Mouse (Mus musculus) kidney, embryonic 15.5 days (tissue): ENCODE measurements around the gene Mpst. TPM values are rescaled to one million over a fixed set of nuclear protein-coding genes. Genes with fewer than 3 reads are reported as not detected.
A peak's percentile ranks its signal among the peaks of the same experiment; 100 is the strongest.

ENCODE experiments used
- ATAC-seq: fragments of 200-750 bp; cut with Nextera tagmentation; replicated peaks from 2 replicates; pipeline ENCODE4 v1.8.0; 2017; ENCODE audit warnings: moderate TSS enrichment; ENCODE audit not compliant: low FRiP score
- H3K27ac ChIP-seq: fragments of 300-500 bp; sonication (generic); 2 replicates; pipeline ENCODE4 v1.5.1; 2015; ENCODE audit warnings: mild to moderate bottlenecking, inconsistent platforms
- H3K27me3 ChIP-seq: fragments of 300-500 bp; sonication (generic); 2 replicates; pipeline ENCODE4 v1.6.1; 2015; ENCODE audit warnings: inconsistent platforms
- H3K36me3 ChIP-seq: fragments of 300-500 bp; sonication (generic); 2 replicates; pipeline ENCODE4 v1.6.1; 2015; ENCODE audit warnings: inconsistent platforms
- H3K4me1 ChIP-seq: fragments of 300-500 bp; sonication (generic); 2 replicates; pipeline ENCODE4 v1.6.1; 2015; ENCODE audit warnings: inconsistent platforms
- H3K4me2 ChIP-seq: fragments of 300-500 bp; sonication (generic); 2 replicates; pipeline ENCODE4 v1.6.1; 2015; ENCODE audit warnings: moderate library complexity, mild to moderate bottlenecking, inconsistent platforms
- H3K4me3 ChIP-seq: fragments of 300-500 bp; sonication (generic); replicated peaks from 2 replicates; pipeline ENCODE4 v1.5.1; 2015; ENCODE audit warnings: mild to moderate bottlenecking, inconsistent platforms
- H3K9ac ChIP-seq: fragments of 300-500 bp; sonication (generic); 2 replicates; pipeline ENCODE4 v1.6.1; 2015; ENCODE audit warnings: mild to moderate bottlenecking, inconsistent platforms
- H3K9me3 ChIP-seq: fragments of 300-500 bp; sonication (generic); replicated peaks from 2 replicates; pipeline ENCODE4 v1.6.1; 2016; ENCODE audit warnings: inconsistent platforms
- WGBS: fragments of 180-500 bp; shearing (Covaris S2); methylation state at CpG from one replicate; pipeline ENCODE4 v1.1.7; 2015; ENCODE audit warnings: mixed read lengths; 5-methylcytosine and 5-hydroxymethylcytosine counted together
- polyA plus RNA-seq: library from polyadenylated mRNA; unstranded; fragments of >200 nt; fragmentation: Nextera tagmentation; extraction: Ambion mirVana; gene quantifications from 2 replicates; pipeline ENCODE4 v1.2.1, GENCODE M21; 2015

Mpst gene
- polyA plus RNA-seq, 1 experiment from 2014 or later: 3.3 TPM

DNA sequence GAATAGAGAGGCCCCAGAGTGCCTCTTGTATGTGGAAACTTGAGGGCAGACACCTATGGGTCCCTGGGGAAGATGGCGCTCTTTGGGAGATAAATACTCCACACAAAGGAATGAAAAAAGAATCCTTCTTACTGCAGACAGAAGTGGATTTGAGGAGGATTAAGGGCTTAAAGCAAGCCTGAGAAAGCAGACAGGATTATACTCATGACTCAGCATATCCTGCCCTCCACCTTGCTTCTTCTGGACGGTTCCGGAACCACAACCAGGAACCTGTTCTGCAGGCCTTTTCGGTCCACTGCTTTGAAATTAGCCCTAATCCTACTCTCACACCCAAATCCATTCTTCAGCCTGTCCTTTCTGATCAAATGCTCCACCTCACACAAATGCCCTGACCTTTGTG lies 24.1 kb upstream of the Mpst start:
- 92% methylated on average over 4 of the region's 4 CpGs for WGBS
- no peaks in the 10 kb centered on the region for H3K4me1 ChIP-seq

GRCm38 (mm10) chr15:78383450-78384219 lies 22.6 kb upstream of the Mpst start:
- Histone ChIP-seq H3K4me1 (no peaks in the 10 kb centered on the region), H3K9ac (no peak overlapping the region), H3K4me3 (no peak overlapping the region), H3K4me2 (no peak overlapping the region), H3K27me3 (no peaks in the 10 kb centered on the region), H3K36me3 (no peaks in the 10 kb centered on the region), H3K9me3 (no peaks in the 10 kb centered on the region), H3K27ac (no peak overlapping the region)
- WGBS: 81% methylated on average over 11 of the region's 11 CpGs
- ATAC-seq: no peak

More for the DNA sequence above, 24.1 kb upstream of the Mpst start:
- no peak overlapping the region for H3K4me2 ChIP-seq
- H3K27ac ChIP-seq: no peak overlapping the region
- H3K4me3 ChIP-seq: no peak overlapping the region
- no peaks in the 10 kb centered on the region for H3K27me3 ChIP-seq
- no peak for ATAC-seq
- H3K36me3 ChIP-seq: no peaks in the 10 kb centered on the region
- no peak overlapping the region for H3K9ac ChIP-seq
- no peaks in the 10 kb centered on the region for H3K9me3 ChIP-seq

GRCm38 (mm10) chr15:78384220-78385116 lies 21.7 kb upstream of the Mpst start:
- H3K4me3 ChIP-seq: no peak overlapping the region
- ATAC-seq: no peak
- no peak overlapping the region for H3K27ac ChIP-seq
- H3K4me1 ChIP-seq: no peaks in the 10 kb centered on the region
- no peaks in the 10 kb centered on the region for H3K27me3 ChIP-seq
- no peak overlapping the region for H3K9ac ChIP-seq
- 68% methylated on average over 7 of the region's 7 CpGs for WGBS
- H3K4me2 ChIP-seq: no peak overlapping the region
- H3K9me3 ChIP-seq: no peaks in the 10 kb centered on the region
- no peaks in the 10 kb centered on the region for H3K36me3 ChIP-seq

DNA sequence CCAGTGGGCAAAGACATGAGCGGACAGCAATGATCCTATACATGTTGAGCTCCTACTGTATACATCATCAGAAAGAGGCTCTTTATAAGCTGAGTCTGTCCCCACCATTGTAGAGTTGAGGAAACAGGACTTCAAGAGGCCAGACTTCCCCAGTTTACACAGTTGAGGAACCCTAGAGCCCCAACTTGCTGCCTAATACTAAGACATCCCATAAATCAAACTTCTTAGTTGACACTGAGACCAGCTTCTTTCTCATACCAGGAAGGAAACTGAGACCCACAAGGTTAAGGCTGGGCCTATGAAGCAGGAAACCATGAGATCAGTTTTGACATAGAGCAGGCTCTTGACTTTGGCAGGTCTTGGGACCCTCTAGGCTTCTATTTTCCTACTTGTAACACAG lies 20.7 kb upstream of the Mpst start:
- Histone ChIP-seq H3K9ac (no peak overlapping the region), H3K36me3 (no peaks in the 10 kb centered on the region), H3K4me3 (no peak overlapping the region), H3K9me3 (no peaks in the 10 kb centered on the region), H3K4me2 (no peak overlapping the region), H3K27ac (no peak overlapping the region), H3K4me1 (no peaks in the 10 kb centered on the region), H3K27me3 (no peaks in the 10 kb centered on the region)
- WGBS: 83% methylated on average over 1 of the region's 1 CpGs
- ATAC-seq: no peak

GRCm38 (mm10) chr15:78390855-78391254 lies 15.4 kb upstream of the Mpst start:
- no peaks in the 10 kb centered on the region for H3K9me3 ChIP-seq
- no peaks in the 10 kb centered on the region for H3K4me1 ChIP-seq
- WGBS: 83% methylated on average over 3 of the region's 3 CpGs
- H3K36me3 ChIP-seq: no peaks in the 10 kb centered on the region
- H3K27ac ChIP-seq: no peak overlapping the region
- H3K4me2 ChIP-seq: no peak overlapping the region
- no peaks in the 10 kb centered on the region for H3K27me3 ChIP-seq
- no peak for ATAC-seq
- no peak overlapping the region for H3K4me3 ChIP-seq
- H3K9ac ChIP-seq: no peak overlapping the region

DNA sequence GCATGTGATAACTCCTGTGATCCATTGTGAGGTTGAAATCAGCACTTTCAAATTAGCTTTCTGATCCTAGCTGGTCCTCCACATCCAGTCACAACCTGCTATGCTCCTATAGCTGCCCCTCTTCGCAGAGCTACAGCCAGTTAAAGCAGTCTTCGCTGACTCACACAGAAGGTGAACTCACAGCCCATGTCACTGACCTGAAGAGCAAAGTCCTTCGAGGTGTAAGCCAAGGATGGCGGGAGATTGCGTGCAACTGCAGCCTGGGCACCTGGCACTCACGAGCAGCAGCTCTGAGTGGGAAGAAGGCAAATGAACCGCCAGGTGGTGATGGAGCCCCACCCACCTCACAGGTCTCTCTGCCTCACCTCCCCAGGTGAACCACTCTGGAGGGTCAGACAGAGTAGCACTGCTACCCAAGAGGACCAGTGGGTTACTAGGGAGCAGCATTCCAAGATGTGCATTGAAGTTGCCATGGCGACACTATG lies 10.7 kb upstream of the Mpst start, which contains the start of gene Tex33:
TSS of gene Tex33 (minus strand) at position 435 of the 485 bp plus-strand sequence.
- Histone ChIP-seq H3K36me3 (no peaks in the 10 kb centered on the region), H3K4me3 (no peak within 1 kb of the TSS), H3K4me1 (no peaks in the 10 kb centered on the region), H3K27ac (no peak within 1 kb of the TSS), H3K9me3 (no peaks in the 10 kb centered on the region), H3K9ac (no peak within 1 kb of the TSS), H3K27me3 (no peaks in the 10 kb centered on the region), H3K4me2 (no peak within 1 kb of the TSS)
- WGBS: 84% methylated on average over 8 of the region's 8 CpGs
- no peak for ATAC-seq

- H3K4me2 ChIP-seq: no peak overlapping the region
These were observed 4.9 kb upstream of the Mpst start for GRCm38 (mm10) chr15:78401345-78401744.

DNA sequence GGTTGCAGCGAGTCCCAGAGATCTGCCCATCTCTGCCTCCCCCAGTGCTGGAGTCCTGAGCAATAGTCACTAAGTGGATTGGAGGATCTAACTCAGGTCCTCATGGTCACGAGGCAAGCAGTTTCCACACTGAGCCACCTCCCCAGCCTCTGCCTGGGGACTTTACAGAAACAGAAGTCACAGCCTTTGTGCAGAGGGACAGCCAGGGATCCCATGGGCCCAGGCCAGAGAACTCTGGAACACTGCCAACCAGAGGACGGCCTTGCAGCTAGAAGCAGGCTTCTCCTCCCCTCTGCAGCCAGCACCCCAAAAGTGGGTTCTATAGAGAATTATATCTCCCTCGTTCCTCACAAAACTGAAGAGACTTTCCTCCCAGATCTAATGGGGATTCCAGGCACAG lies 4.3 kb upstream of the Mpst start:
- H3K9ac ChIP-seq: no peak overlapping the region
- no peak overlapping the region for H3K4me3 ChIP-seq
- 58% methylated on average over 4 of the region's 4 CpGs for WGBS
- H3K4me2 ChIP-seq: no peak overlapping the region
- no peaks in the 10 kb centered on the region for H3K36me3 ChIP-seq
- H3K9me3 ChIP-seq: no peaks in the 10 kb centered on the region
- H3K4me1 ChIP-seq: peaks cover 42% of the 10 kb centered on the region
- no peaks in the 10 kb centered on the region for H3K27me3 ChIP-seq
- H3K27ac ChIP-seq: 0 out of 2 replicates have a peak overlapping the region, but pooled peaks have one; percentile 82
- ATAC-seq: no peak

More at GRCm38 (mm10) chr15:78401345-78401744, 4.9 kb upstream of the Mpst start:
- no peak for ATAC-seq
- 73% methylated on average over 6 of the region's 6 CpGs for WGBS
- Histone ChIP-seq H3K4me3 (no peak overlapping the region), H3K9me3 (no peaks in the 10 kb centered on the region), H3K27me3 (no peaks in the 10 kb centered on the region), H3K4me1 (peaks cover 40% of the 10 kb centered on the region), H3K36me3 (no peaks in the 10 kb centered on the region), H3K27ac (0 out of 2 replicates have a peak overlapping the region, but pooled peaks have one; percentile 4), H3K9ac (no peak overlapping the region)

- Histone ChIP-seq H3K27me3 (no peaks in the 10 kb centered on the region), H3K4me3 (no peak overlapping the region), H3K4me1 (peaks cover 47% of the 10 kb centered on the region), H3K27ac (peak overlapping the region; percentile 82), H3K9me3 (no peaks in the 10 kb centered on the region), H3K9ac (no peak overlapping the region), H3K36me3 (no peaks in the 10 kb centered on the region), H3K4me2 (no peak overlapping the region)
- no peak for ATAC-seq
- WGBS: 72% methylated on average over 7 of the region's 7 CpGs
These were observed 3.8 kb upstream of the Mpst start for GRCm38 (mm10) chr15:78402423-78402822.

DNA sequence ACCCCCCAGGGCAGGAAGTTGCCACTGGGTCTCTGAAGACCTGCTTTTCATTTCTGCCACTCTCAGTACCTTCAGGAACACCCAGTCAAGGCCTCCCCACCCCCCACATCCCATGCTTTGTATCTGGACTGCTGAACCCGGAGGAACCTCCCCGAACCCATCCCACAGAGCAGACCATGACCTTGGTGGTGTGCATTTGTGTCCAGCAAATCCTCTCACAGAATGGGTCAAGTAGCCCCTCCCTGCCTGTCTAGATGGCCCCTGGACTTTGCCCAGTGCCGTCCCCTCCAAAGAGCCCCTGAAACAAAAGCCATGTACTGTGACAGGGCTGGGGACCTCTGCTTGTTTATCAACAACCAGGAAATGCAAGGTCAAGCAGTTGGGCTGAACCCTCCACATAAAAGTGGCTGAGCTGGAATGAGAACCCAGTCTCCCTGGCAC lies 2.9 kb upstream of the Mpst start:
- H3K4me1 ChIP-seq: peaks cover 52% of the 10 kb centered on the region
- peak overlapping the region; percentile 82 for H3K27ac ChIP-seq
- 37% methylated on average over 3 of the region's 3 CpGs for WGBS

GRCm38 (mm10) chr15:78403896-78404295 lies 2.3 kb upstream of the Mpst start:
- H3K4me1 ChIP-seq: peaks cover 52% of the 10 kb centered on the region
- H3K4me2 ChIP-seq: peak overlapping the region; percentile 86
- H3K27me3 ChIP-seq: peaks cover 12% of the 10 kb centered on the region
- peak overlapping the region; percentile 82 for H3K27ac ChIP-seq
- WGBS: 59% methylated on average over 1 of the region's 1 CpGs
- no peaks in the 10 kb centered on the region for H3K36me3 ChIP-seq
- 0 out of 2 replicates have a peak overlapping the region, but pooled peaks have one; percentile 5 for H3K9ac ChIP-seq
- H3K9me3 ChIP-seq: no peaks in the 10 kb centered on the region
- ATAC-seq: no peak
- no peak overlapping the region for H3K4me3 ChIP-seq

More for the DNA sequence above, 2.9 kb upstream of the Mpst start:
- H3K9ac ChIP-seq: 0 out of 2 replicates have a peak overlapping the region, but pooled peaks have one; percentile 5
- no peak overlapping the region for H3K4me3 ChIP-seq
- no peaks in the 10 kb centered on the region for H3K9me3 ChIP-seq
- H3K27me3 ChIP-seq: peaks cover 6% of the 10 kb centered on the region
- H3K36me3 ChIP-seq: no peaks in the 10 kb centered on the region
- H3K4me2 ChIP-seq: peak overlapping the region; percentile 86
- ATAC-seq: peak; percentile 24

GRCm38 (mm10) chr15:78405098-78405497 lies 1.1 kb upstream of the Mpst start:
- H3K9ac ChIP-seq: peak overlapping the region; percentile 66
- H3K27me3 ChIP-seq: peaks cover 24% of the 10 kb centered on the region

More at GRCm38 (mm10) chr15:78405098-78405497, 1.1 kb upstream of the Mpst start:
- Histone ChIP-seq H3K4me1 (peaks cover 63% of the 10 kb centered on the region), H3K4me3 (peak overlapping the region; percentile 63), H3K36me3 (no peaks in the 10 kb centered on the region), H3K4me2 (peak overlapping the region; percentile 86), H3K9me3 (no peaks in the 10 kb centered on the region), H3K27ac (peak overlapping the region; percentile 99; the same call in 1 of the 2 replicates)
- ATAC-seq: no peak
- 43% methylated on average over 11 of the region's 11 CpGs for WGBS
